Mouse (Mus musculus) megakaryocyte, embryonic 14.5 days (primary cell): ENCODE measurements around the gene Pgap1.

Experiments used
- FLI1 ChIP-seq: IDR thresholded peaks from 2 replicates; pipeline ENCODE4 v1.6.1; 2012; ENCODE audit warnings: low read length, inconsistent platforms, mixed read lengths
- GATA1 ChIP-seq: IDR thresholded peaks from 3 replicates; pipeline ENCODE4 v1.6.1; 2012; ENCODE audit warnings: mixed read lengths, low read length, inconsistent platforms, borderline replicate concordance

DNA sequence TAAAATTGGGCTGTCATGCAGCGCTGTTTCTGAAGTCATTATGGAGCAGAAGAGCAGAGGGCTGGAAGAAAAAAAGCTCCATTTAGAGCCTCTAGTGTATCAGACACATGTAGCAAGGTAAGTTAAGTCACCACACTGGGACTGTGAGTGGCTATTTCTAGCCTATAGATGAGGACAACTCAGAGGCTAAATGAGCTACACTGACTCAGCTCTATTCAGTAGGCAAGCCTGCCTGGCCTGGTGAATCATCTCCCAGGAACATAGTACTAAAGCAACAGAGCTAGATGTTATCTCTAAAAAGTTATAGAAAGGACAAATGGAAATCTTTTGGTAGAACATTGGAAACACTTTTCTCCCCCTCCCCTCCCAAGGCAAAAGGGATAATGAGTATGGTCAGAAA is 90.1 kb downstream of the Pgap1 start:
- TF ChIP-seq GATA1 (no peak), FLI1 (no peak)
